In the genomic region with DNA sequence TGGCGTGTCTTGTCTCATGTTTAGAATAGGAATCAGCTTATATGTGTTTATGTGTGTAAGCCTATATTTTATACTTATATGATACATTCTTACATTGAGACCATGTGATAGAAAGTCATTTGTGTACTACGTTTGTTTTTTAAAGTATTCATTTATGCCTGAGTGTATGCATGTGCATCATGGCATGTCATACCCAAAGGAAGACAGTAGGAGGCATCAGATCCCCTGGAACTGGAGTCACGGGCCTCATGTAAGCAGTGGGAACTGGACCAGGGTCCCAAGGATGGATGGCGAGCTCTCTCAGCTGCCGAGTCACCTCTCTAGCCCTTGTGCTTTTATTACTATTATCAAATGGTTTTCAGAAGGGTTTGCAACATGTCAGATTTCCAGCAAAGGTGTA, we compare ENCODE assay signal across 21 mouse cellular contexts.
"Had no signal": no experiment of that assay in that cellular context is flagged by ENCODE, and none has a peak within 500 bp of the region (broad histone marks: within the 10 kb centered on the region; RNA-seq: fewer than 3 reads in every experiment).

No protein-coding gene starts in this region.

- H3K9me3 ChIP-seq: limb, embryonic 10.5 days; limb, embryonic 13.5 days; liver, embryonic 12.5 days; liver, embryonic 15.5 days; lung, embryonic 15.5 days; neural tube, embryonic 12.5 days; neural tube, embryonic 15.5 days had no signal

- H3K36me3 ChIP-seq: limb, embryonic 10.5 days; limb, embryonic 13.5 days; liver, embryonic 12.5 days; liver, embryonic 15.5 days; lung, embryonic 15.5 days; neural tube, embryonic 12.5 days; neural tube, embryonic 15.5 days had no signal

- H3K4me3 ChIP-seq: limb, embryonic 10.5 days; limb, embryonic 13.5 days; liver, embryonic 12.5 days; liver, embryonic 15.5 days; lung, embryonic 15.5 days; neural tube, embryonic 12.5 days; neural tube, embryonic 15.5 days had no signal

- H3K27me3 ChIP-seq: limb, embryonic 13.5 days; liver, embryonic 12.5 days; liver, embryonic 15.5 days; lung, embryonic 15.5 days; neural tube, embryonic 12.5 days; neural tube, embryonic 15.5 days had no signal

- DNase-seq: kidney, postnatal 10 days; kidney, postnatal 36 days; liver; lung, adult 18-20 months; lung, postnatal 10 days; lung, postnatal 4 days; midbrain, embryonic 14.5 days; right cerebral cortex, adult 18-20 months; right cerebral cortex, postnatal 14 days; right cerebral cortex, postnatal 4 days; thymus, adult 2 months; thymus, postnatal 14 days; thymus, postnatal 4 days had no signal

- H3K27ac ChIP-seq: limb, embryonic 10.5 days; limb, embryonic 13.5 days; liver, embryonic 12.5 days; liver, embryonic 15.5 days; lung, embryonic 15.5 days; neural tube, embryonic 12.5 days; neural tube, embryonic 15.5 days; stomach, postnatal 0 days had no signal

- H3K4me1 ChIP-seq: limb, embryonic 10.5 days; limb, embryonic 13.5 days; liver, embryonic 12.5 days; liver, embryonic 15.5 days; lung, embryonic 15.5 days; neural tube, embryonic 12.5 days; neural tube, embryonic 15.5 days had no signal

- H3K9ac ChIP-seq: limb, embryonic 13.5 days; liver, embryonic 12.5 days; liver, embryonic 15.5 days; lung, embryonic 15.5 days; neural tube, embryonic 12.5 days; neural tube, embryonic 15.5 days had no signal
